Mouse (Mus musculus) midbrain, embryonic 16.5 days (tissue): ENCODE measurements at regions not wholly inside any gene's neighbourhood (a gene's known extent, or its start where the extent isn't known, plus 50 kb on each side); places are given as distances from the start of the nearest gene placed in this dataset.
A peak's percentile ranks its signal among the peaks of the same experiment; 100 is the strongest.

Experiments used
- ATAC-seq: fragments of 200-750 bp; cut with Nextera tagmentation; 2 replicates; pipeline ENCODE4 v1.8.0; 2017; ENCODE audit warnings: moderate TSS enrichment
- H3K27ac ChIP-seq: fragments of 300-500 bp; sonication (generic); 2 replicates; pipeline ENCODE4 v1.5.1; 2014; ENCODE audit warnings: mild to moderate bottlenecking, low read length, mixed read lengths
- H3K27me3 ChIP-seq: fragments of 300-500 bp; sonication (generic); 2 replicates; pipeline ENCODE4 v1.6.1; 2014; ENCODE audit warnings: low read depth, low read length, mixed read lengths; ENCODE audit not compliant: control insufficient read depth, insufficient read depth
- H3K36me3 ChIP-seq: fragments of 300-500 bp; sonication (generic); 2 replicates; pipeline ENCODE4 v1.6.1; 2014; ENCODE audit warnings: mild to moderate bottlenecking, low read length, moderate library complexity, mixed read lengths; ENCODE audit not compliant: control insufficient read depth, insufficient read depth
- H3K4me1 ChIP-seq: fragments of 300-500 bp; sonication (generic); 2 replicates; pipeline ENCODE4 v1.6.1; 2014; ENCODE audit warnings: mild to moderate bottlenecking, low read length, mixed read lengths; ENCODE audit not compliant: control insufficient read depth, insufficient read depth
- H3K4me2 ChIP-seq: fragments of 300-500 bp; sonication (generic); 2 replicates; pipeline ENCODE4 v1.6.1; 2014; ENCODE audit warnings: mild to moderate bottlenecking, low read length, mixed read lengths
- H3K4me3 ChIP-seq: fragments of 300-500 bp; sonication (generic); 2 replicates; pipeline ENCODE4 v1.5.1; 2014; ENCODE audit warnings: low read depth, mild to moderate bottlenecking, low read length, moderate library complexity, mixed read lengths
- H3K9ac ChIP-seq: fragments of 300-500 bp; sonication (generic); 2 replicates; pipeline ENCODE4 v1.6.1; 2014; ENCODE audit warnings: low read depth, low read length, mixed read lengths
- H3K9me3 ChIP-seq: fragments of 300-500 bp; sonication (generic); replicated peaks from 2 replicates; pipeline ENCODE4 v1.6.1; 2014; ENCODE audit warnings: mild to moderate bottlenecking, low read length, mixed read lengths; ENCODE audit not compliant: control insufficient read depth, poor library complexity, severe bottlenecking
- WGBS: fragments of 180-500 bp; shearing (Covaris S2); extraction: QIAGEN DNeasy Blood & Tissue Kit; methylation state at CpG from one replicate; pipeline ENCODE4 v1.1.7; 2014; 5-methylcytosine and 5-hydroxymethylcytosine counted together

DNA sequence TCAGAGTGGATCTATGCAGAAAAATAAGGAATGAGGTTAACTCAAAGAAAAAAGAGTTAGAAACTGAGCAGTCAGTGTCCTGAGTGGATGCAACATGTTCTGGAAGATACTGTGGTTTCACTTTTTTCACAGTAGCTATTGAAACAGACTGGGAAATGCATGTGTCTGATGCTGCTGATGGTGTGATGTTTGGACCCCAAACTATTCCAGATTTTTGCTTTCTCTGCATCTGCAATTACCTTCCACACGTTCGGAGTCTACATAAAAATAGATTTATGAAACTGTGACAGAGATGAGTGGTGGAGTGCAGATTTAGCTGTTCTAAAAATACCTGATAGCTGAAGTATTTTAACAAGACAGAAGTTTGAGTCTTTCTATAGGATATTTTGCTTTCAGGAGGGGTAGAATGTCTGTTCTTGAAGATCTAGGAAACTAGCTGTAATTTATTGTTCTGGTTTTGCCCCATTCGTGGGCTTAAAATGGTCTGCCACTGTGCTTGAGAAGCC, 545.3 kb downstream of the Stim2 start:
- H3K4me2 ChIP-seq = no peak overlapping the region
- no peak overlapping the region for H3K27ac ChIP-seq
- 84% methylated on average over 3 of the region's 3 CpGs for WGBS
- no peaks in the 10 kb centered on the region for H3K9me3 ChIP-seq
- H3K27me3 ChIP-seq = no peaks in the 10 kb centered on the region
- no peak overlapping the region for H3K4me3 ChIP-seq
- no peaks in the 10 kb centered on the region for H3K36me3 ChIP-seq
- no peak overlapping the region for H3K9ac ChIP-seq
- H3K4me1 ChIP-seq = no peaks in the 10 kb centered on the region
- ATAC-seq = no peak

GRCm38 (mm10) chr5:54578519-54578918, 580.2 kb downstream of the Stim2 start:
- ATAC-seq = no peak
- Histone ChIP-seq H3K9me3 (no peaks in the 10 kb centered on the region), H3K4me2 (no peak overlapping the region), H3K4me1 (no peaks in the 10 kb centered on the region), H3K36me3 (no peaks in the 10 kb centered on the region), H3K9ac (no peak overlapping the region), H3K4me3 (no peak overlapping the region), H3K27me3 (no peaks in the 10 kb centered on the region), H3K27ac (no peak overlapping the region)
- 85% methylated on average over 2 of the region's 2 CpGs for WGBS

GRCm38 (mm10) chr5:54579458-54579857, 581.2 kb downstream of the Stim2 start:
- no peak overlapping the region for H3K4me2 ChIP-seq
- WGBS = 82% methylated on average over 4 of the region's 4 CpGs
- no peak overlapping the region for H3K4me3 ChIP-seq
- no peak for ATAC-seq
- no peaks in the 10 kb centered on the region for H3K27me3 ChIP-seq
- H3K36me3 ChIP-seq = no peaks in the 10 kb centered on the region
- no peaks in the 10 kb centered on the region for H3K4me1 ChIP-seq
- no peak overlapping the region for H3K27ac ChIP-seq
- no peak overlapping the region for H3K9ac ChIP-seq
- H3K9me3 ChIP-seq = no peaks in the 10 kb centered on the region

- ATAC-seq = no peak
- H3K4me2 ChIP-seq = no peak overlapping the region
- H3K4me3 ChIP-seq = no peak overlapping the region
- no peaks in the 10 kb centered on the region for H3K9me3 ChIP-seq
- no peak overlapping the region for H3K27ac ChIP-seq
- H3K27me3 ChIP-seq = no peaks in the 10 kb centered on the region
- WGBS = 79% methylated on average over 2 of the region's 2 CpGs
- no peak overlapping the region for H3K9ac ChIP-seq
- no peaks in the 10 kb centered on the region for H3K4me1 ChIP-seq
- no peaks in the 10 kb centered on the region for H3K36me3 ChIP-seq
These were observed 583.9 kb downstream of the Stim2 start for GRCm38 (mm10) chr5:54582175-54582574.

- Histone ChIP-seq H3K27me3 (no peaks in the 10 kb centered on the region), H3K4me2 (no peak overlapping the region), H3K4me3 (no peak overlapping the region), H3K9ac (no peak overlapping the region), H3K9me3 (no peaks in the 10 kb centered on the region), H3K36me3 (no peaks in the 10 kb centered on the region), H3K27ac (no peak overlapping the region), H3K4me1 (no peaks in the 10 kb centered on the region)
- WGBS = 54% methylated on average over 2 of the region's 2 CpGs
- no peak for ATAC-seq
These were observed 590.2 kb downstream of the Stim2 start for GRCm38 (mm10) chr5:54588332-54589020.

GRCm38 (mm10) chr5:54610957-54611356, 612.7 kb downstream of the Stim2 start:
- no peaks in the 10 kb centered on the region for H3K4me1 ChIP-seq
- WGBS = 56% methylated on average over 3 of the region's 3 CpGs
- no peak overlapping the region for H3K27ac ChIP-seq
- H3K4me2 ChIP-seq = no peak overlapping the region
- ATAC-seq = peak; percentile 51
- no peaks in the 10 kb centered on the region for H3K36me3 ChIP-seq
- H3K27me3 ChIP-seq = no peaks in the 10 kb centered on the region
- H3K9ac ChIP-seq = no peak overlapping the region
- no peak overlapping the region for H3K4me3 ChIP-seq
- no peaks in the 10 kb centered on the region for H3K9me3 ChIP-seq

DNA sequence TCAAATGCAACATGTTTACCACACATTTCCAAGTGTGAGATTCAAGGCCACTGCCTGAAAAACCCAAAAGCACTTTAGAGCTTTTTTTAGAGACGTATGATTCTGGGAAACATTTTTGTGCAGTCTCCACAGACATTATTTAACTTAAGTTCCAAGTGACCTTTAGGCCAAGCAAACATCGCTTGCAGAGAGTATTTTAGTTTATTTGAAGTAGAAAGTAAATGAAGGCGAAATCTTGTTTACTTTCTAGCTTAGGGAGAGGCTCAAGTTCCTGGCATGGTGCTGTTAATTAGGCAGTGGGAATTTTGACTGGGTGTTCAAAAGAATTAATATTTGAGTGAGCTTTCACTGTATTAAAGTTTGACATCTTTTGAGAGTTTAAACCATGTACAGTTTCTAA, 624.4 kb downstream of the Stim2 start:
- no peaks in the 10 kb centered on the region for H3K4me1 ChIP-seq
- H3K36me3 ChIP-seq = no peaks in the 10 kb centered on the region
- H3K4me3 ChIP-seq = no peak overlapping the region
- 52% methylated on average over 3 of the region's 3 CpGs for WGBS
- ATAC-seq = no peak
- no peak overlapping the region for H3K27ac ChIP-seq
- no peak overlapping the region for H3K4me2 ChIP-seq
- no peak overlapping the region for H3K9ac ChIP-seq
- no peaks in the 10 kb centered on the region for H3K27me3 ChIP-seq
- 0 out of 2 replicates have a peak, but pooled peaks cover 1% of the 10 kb centered on the region for H3K9me3 ChIP-seq

- no peaks in the 10 kb centered on the region; the same call in 1 of the 2 replicates for H3K9me3 ChIP-seq
- H3K4me3 ChIP-seq = no peak overlapping the region
- no peak overlapping the region for H3K4me2 ChIP-seq
- no peaks in the 10 kb centered on the region for H3K36me3 ChIP-seq
- H3K4me1 ChIP-seq = no peaks in the 10 kb centered on the region
- H3K9ac ChIP-seq = no peak overlapping the region
- WGBS = 79% methylated on average over 3 of the region's 3 CpGs
- ATAC-seq = no peak
- H3K27ac ChIP-seq = no peak overlapping the region
- H3K27me3 ChIP-seq = no peaks in the 10 kb centered on the region
These were observed 634.0 kb downstream of the Stim2 start for GRCm38 (mm10) chr5:54632281-54632680.
